Mouse (Mus musculus): Measurements from ENCODE around the gene Thra.

The Thra gene

GRCm38 (mm10) chr11:98765421-98766309, 25.2 kb downstream of the Thra start:
- no peak for DNase-seq (ENCODE audit: low read depth, low spot score)

GRCm38 (mm10) chr11:98766346-98766745, 25.9 kb downstream of the Thra start:
- DNase-seq (ENCODE audit: low read depth, low spot score), result no peak

GRCm38 (mm10) chr11:98766816-98767215, 26.4 kb downstream of the Thra start:
- DNase-seq (ENCODE audit: low read depth, low spot score), result peak; percentile 47

GRCm38 (mm10) chr11:98767276-98767675, 26.8 kb downstream of the Thra start:
- peak; percentile 67 for DNase-seq (ENCODE audit: low read depth, low spot score)

- DNase-seq (ENCODE audit: low read depth, low spot score), result peak; percentile 52
Measured at GRCm38 (mm10) chr11:98767713-98768112, 27.3 kb downstream of the Thra start.

- DNase-seq (ENCODE audit: low read depth, low spot score), result peak; percentile 75
Measured at GRCm38 (mm10) chr11:98768127-98769006, 27.9 kb downstream of the Thra start.

- no peak for DNase-seq (ENCODE audit: low read depth, low spot score)
Measured at GRCm38 (mm10) chr11:98769007-98769954, 28.8 kb downstream of the Thra start.

GRCm38 (mm10) chr11:98770096-98770975, 29.9 kb downstream of the Thra start:
- DNase-seq (ENCODE audit: low read depth, low spot score), result peak; percentile 86

- DNase-seq (ENCODE audit: low read depth, low spot score), result no peak
Measured at GRCm38 (mm10) chr11:98771131-98771530, 30.7 kb downstream of the Thra start.

- DNase-seq (ENCODE audit: low read depth, low spot score), result no peak
Measured at GRCm38 (mm10) chr11:98771844-98772525, 31.5 kb downstream of the Thra start.

- peak; percentile 80 for DNase-seq (ENCODE audit: low read depth, low spot score)
Measured at GRCm38 (mm10) chr11:98772667-98773171, 32.3 kb downstream of the Thra start.

- DNase-seq (ENCODE audit: low read depth, low spot score), result peak; percentile 100
Measured at GRCm38 (mm10) chr11:98773635-98774295, 33.3 kb downstream of the Thra start.

- no peak for DNase-seq (ENCODE audit: low read depth, low spot score)
Measured at GRCm38 (mm10) chr11:98774582-98775347, 34.3 kb downstream of the Thra start, which contains the start of gene Nr1d1. TSS of gene Nr1d1 (minus strand) at chr11:98775333.

GRCm38 (mm10) chr11:98775348-98776051, 35.1 kb downstream of the Thra start:
- peak; percentile 99 for DNase-seq (ENCODE audit: low read depth, low spot score)

GRCm38 (mm10) chr11:98776052-98776764, 35.8 kb downstream of the Thra start:
- DNase-seq (ENCODE audit: low read depth, low spot score), result no peak

GRCm38 (mm10) chr11:98776843-98777590, 36.6 kb downstream of the Thra start:
- DNase-seq (ENCODE audit: low read depth, low spot score), result peak; percentile 56
